Mouse (Mus musculus) ovary, postnatal 10 days (tissue): ENCODE data around the gene Pigz.
A peak's percentile ranks its signal among the peaks of the same experiment; 100 is the strongest.
"Not testable (repeated sequence)": the region's sequence is repeated elsewhere in the genome, so short reads cannot be mapped to it uniquely, and the experiment has no call there.

Experiments
- DNase-seq: peaks from one replicate; pipeline ENCODE4 v3.0.0; 2022; ENCODE audit warnings: low spot score

Pigz gene

DNA sequence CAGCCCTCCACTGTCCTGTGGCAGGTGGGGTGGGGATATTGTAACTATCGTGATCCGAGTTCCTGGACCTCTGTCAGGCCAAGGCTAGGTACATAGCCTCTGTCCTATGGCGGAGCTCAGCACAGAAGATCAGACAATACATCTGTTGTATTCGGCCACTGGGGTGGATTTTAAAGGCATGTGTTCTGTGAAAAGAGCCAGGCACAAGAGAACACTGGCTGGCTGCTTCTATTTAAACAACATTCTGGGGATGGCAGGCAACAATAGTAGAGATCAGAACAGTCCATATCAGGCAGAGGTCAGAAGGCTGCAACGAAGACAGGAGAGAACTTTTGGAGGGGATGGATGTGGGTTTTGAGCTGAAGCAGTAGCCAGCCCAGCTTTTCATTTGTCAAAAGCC is 1.4 kb upstream of the Pigz start:
- DNase-seq: no peak

DNA sequence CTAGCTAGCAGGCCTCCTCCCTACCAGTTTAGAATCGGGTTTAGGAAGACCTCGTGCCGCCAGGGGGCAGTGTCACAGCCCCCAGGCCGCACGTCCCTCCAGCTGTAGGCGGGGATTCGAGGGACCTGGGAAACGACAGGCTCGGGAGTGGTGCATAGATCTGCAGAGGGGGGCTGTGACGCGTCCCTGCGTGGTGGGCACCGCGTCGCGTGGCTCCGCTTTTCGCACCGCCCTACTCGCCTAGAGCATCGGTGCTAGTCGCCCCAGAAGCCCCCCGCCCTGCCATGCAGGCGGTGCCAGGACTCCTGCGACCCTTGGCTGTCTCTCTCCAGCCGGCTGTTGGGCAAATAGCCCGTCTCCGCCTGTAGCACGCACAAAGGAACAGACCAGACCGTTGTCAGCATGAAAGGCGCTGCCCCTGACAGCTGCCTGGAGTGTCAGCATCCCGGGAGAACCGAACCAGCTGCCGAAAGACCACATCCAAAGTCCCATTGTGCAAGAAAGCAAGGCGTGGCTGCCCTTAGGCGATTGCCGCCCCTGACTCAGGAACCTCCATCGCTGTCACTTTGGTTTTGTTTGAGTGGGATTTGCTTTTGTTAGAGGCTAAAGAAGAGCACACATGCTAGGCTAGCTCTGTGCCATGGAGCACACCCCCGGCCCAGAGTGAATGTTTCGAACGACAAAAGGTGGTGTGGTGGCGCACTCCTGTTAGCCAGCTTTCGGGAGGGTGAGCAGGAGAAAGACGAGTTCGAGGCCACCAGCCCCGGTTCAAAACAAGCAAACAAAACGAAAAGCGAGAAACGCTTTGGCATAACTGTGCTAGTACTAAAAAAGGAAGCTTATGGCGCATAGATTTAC is 582 bp upstream of the Pigz start:
- DNase-seq: peak; percentile 51

DNA sequence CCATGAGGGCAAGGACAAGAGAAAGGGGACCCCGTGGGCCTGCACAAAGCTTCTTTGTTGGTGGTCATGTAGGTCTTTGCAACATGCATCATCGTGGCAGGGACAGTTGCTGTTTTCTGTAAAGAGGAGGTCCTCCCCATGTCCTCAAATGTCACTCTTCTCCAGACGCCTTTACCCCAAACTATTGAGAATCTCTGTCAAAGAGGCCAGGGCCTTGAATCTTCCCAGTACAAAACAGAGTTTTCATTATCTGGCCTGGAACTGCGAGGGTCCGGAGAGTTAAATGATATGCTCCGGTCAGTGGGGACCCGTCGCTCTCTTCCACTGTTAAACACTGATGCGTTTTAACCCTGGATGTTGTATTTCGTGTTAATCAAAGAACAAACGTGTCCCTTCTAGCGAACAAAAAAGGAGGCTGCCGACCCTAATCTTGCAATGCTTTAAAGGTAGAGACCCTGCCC is 929 bp downstream of the Pigz start:
- no peak for DNase-seq

DNA sequence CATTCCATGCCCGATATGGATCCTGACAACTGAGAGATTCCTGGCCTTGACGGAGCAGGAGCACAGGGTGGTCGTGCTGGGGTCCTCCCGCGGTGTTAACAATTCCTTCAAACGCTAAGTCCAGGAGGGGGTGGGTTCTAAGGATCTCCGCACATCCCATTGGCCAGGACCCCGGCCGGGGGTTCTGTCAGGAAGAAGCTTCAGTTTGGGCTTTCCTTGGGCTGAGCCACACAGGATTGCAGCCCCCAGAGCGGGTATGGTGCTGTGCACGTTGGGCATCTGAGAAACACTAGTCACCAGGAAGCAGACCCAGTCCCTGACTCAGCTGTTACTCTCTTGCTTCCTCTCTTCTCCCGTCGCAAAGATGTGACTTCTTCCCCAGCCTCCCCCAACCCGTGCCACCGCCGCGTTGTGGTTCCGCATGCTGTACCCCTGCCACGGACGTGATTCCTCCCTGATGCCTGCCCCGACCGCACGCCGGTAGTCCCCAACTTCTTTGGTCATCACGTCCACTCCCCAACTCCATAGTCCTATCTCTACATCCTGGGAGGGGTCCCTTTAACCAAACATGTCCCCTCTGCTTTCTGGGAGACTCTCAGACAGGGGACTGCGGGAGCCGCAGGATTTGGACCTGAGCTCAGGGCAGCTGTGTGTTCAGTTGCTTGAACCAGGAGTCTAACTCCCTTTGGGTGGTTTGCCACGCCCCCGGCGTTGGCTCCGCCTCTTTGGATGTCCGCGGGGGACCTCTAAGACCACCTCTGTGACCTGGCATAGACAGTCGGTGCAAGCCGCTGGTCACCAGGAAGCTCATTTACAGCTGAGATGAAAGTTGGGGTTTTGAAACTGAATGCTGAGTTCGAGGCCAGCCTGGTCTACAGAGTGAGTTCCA is 1.7 kb downstream of the Pigz start:
- DNase-seq: no peak

DNA sequence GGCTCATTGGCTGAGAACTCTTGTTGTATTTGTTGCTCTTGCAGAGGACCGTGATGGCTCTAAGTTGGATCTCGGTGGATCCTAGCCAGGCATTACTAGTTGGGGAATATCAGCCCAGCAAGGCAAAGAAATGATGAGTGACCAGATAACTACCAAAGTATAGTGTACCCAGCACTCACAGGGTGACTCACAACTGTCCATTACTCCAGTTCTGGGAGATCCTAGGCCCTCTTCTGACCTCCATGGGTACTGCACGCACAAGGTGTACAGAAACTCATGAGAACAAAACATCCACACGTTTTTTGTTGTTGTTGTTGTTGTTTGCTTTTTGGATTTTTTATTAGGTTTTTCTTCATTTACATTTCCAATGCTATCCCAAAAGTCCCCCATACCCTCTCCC is 2.9 kb downstream of the Pigz start:
- no peak for DNase-seq

DNA sequence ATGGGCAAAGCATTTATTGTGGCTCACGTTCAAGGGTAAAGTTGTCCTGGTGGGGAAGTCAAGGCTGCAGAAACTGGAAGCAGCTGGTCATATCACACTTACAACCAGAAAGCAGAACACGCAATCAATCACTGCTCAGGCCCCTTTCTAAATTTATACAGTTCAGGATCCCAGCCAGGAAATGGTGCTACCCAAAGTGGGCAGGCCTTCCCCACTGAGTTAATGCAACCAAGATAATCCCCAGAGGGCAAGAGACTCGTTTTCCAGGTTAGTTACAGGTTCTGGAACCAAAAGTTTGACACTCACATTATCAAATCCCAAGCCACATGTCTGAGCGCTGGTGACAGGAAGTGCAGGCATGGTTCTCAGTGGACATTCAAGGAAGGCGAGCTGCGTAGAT is 5.2 kb downstream of the Pigz start:
- no peak for DNase-seq

DNA sequence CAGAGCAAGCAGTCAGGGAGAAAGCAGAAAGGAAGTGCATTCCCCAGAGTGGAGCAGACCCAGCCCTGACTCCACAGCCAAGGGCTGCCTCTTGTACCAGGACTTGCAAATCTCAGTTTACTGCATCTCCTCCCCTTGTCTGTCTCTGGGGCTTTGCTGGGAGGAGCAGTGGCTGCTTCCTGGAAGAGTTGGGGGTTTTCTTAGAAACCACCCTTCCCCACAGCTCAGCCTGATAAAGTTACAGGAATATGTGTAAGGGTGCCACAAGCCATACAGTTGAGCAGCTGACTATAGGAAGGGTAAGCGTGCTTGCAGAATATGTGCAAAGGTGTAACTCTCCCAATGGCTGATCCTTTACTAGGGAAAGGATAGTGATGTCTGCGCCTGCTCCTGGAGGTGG is 6.9 kb downstream of the Pigz start:
- DNase-seq: no peak

DNA sequence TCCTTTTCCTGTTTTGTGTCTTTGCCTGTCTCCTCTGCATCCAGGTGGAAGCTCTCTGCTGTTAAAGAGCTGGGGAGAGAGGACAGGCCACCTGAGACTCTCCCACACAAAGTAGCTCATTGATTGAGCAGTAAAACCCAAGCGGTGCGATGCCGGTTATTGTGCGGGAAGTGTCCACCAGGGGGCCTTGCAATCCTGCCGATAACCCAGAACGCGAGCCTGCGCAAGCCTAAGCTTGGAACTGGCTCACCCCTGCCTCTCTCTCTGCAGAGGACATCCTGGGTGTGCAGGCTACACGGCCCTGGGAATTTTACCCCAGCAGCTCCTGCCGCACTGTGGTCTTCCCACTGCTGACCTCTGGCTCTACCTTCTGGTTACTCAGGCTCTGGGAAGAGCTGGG is 10.3 kb downstream of the Pigz start:
- peak; percentile 39 for DNase-seq

DNA sequence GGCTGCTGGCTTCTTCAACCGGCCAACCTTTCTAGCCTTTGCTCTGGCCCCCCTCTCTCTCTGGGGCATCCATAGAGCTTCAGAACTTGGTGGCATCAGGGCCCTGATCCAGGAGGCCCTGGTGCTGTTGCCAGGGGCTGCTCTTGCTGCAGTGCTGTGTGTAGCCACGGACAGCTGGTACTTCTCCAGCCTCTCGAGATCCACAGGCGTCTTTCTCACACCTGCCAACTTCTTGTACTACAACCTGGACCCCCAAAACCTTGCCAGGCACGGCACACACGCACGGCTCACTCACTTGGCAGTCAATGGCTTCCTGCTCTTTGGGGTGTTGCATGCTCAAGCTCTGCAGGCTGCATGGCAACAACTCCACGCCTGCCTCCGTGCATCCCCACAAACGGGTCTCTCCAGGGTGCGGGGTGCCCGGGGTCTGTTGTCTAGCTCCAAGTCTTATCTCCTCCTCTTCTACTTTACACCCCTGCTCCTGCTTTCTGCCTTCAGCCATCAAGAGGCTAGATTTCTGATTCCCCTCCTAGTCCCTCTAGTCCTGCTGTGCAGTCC is 11.1 kb downstream of the Pigz start:
- DNase-seq: no peak

DNA sequence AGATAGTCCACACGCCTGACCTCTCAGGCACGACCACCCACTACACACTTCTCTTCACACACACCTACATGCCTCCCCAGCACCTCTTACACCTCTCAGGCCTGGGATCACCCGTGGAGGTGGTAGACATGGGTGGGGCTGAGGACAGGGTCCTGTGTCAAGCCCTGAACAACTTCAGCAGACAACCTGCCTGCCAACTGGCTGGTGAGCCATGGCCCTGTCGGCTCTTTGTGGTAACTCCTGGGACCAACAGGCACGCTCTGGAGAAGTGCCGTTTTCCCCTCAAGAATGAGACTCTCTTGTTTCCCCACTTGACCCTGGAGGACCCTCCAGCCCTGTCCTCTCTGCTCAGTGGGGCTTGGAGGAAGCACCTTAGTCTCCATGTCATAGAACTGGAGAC is 11.7 kb downstream of the Pigz start:
- DNase-seq: no peak

DNA sequence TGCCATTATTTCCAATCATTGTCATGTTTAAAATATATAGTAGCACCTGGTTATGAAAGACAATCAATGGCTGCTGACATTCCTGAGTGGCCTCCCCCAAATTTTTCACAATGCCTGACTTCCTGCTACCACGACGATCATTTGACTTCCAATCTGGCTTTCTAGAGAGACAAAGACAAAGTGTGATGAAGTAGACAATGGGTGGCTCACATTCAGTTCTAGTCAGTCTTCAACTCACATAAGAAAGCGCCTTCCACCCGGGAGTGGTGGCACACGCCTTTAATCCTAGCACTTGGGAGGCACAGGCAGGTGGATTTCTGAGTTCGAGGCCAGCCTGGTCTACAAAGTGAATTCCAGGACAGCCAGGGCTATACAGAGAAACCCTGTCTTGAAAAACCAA is 12.3 kb downstream of the Pigz start:
- DNase-seq: not testable (repeated sequence)

DNA sequence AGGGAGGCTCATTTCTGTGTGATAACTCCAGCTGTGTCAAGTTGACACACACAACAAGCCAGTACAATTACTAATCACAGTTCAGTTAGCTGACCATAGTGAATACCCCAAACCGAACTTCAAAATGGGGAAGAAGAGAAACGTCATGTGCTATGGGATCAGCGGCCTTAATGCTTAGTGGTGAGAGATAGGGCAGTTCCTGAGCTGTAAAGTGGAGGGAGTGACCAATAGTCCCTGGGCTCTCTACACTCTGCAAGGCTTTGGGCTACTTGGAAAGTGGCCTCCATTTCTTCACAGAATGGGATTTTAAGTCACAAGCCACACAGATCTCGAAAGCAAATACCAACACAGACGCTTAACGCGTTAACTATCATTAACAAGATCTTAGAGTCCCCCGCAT is 13.7 kb downstream of the Pigz start:
- no peak for DNase-seq

DNA sequence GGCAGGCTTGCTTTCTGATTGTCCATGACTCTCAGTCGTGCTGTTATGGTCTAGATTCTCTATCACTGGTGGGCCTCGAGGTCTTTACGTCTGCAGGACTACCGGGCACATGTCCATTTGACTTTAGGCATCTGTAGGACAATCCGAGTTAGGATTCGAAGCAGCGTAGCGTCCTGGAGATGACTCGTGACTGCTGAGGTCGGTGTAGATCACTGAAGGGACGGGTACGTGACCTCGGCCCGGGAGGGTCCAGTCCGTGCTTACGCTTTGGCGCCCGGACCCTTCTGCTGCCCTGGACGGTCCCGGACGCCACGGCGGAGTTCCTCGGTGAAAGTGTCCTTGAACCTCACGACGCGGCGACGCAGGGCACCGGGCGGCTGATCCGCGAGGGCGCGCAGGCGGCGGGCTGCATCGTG is 14.3 kb downstream of the Pigz start:
- DNase-seq: peak; percentile 9

DNA sequence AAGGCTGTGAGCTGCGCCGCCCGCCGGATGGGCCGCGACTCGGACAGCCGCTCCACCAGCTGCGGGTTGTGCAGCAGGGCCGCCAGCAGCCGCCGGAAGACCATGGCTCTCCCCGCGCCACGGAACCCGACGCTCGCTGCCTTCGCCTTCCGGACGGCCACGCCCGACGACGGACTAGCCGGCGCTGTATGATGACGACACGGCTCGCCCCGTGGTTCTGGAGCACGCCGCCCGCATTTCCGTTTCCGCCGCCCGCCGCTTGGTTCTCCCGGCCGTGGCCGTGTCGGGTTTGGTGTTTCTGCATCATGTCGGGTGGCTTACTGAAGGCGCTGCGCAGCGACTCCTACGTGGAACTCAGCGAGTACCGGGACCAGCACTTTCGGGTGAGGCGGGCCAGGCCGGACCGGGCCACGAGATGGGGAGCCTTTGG is 14.7 kb downstream of the Pigz start, which contains the start of the genes 0610012G03Rik and Ncbp2:
Gene 0610012G03Rik (minus strand): TSS at position 150 of the 430 bp plus-strand sequence.
Gene Ncbp2 (plus strand): TSS at position 169 of the 430 bp plus-strand sequence.
- peak; percentile 89 for DNase-seq

DNA sequence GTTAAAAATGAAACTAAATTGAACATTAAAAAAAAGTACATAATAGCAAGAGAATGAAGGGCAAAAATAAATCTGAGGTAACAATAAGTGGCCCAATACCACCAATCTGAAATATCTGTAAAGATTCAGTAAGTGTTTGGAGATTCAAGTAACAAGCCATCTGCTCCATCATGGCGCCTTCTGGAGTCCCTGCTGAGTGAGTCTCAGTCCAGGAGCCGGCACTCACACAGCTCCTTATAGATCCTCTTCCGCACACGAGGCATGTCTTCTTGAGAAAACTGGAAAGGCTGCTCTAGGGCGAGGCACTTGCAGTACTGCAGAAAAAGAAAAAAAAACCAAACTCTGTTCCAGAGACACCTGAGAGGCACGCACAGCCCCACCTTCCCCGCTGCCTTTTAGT is 29.6 kb downstream of the Pigz start:
- no peak for DNase-seq

DNA sequence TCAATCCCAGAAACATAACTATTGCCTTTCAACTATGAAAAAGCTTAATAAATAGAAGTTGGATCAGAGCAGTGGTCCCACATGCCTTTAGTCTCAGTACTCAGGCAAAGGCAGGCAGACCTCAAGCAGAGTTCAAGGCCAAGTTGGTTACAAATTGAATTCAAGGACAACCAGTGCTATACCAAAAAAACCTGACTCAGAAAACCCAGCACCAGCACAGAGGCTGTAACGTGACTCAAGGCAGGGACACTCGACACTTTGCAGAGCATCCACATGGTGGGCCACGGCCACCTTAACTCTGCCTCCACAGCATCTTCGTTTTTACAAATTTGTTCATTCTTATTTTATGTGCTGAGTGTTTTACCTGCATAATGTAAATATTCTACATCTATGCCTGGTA is 41.6 kb downstream of the Pigz start:
- DNase-seq: no peak

DNA sequence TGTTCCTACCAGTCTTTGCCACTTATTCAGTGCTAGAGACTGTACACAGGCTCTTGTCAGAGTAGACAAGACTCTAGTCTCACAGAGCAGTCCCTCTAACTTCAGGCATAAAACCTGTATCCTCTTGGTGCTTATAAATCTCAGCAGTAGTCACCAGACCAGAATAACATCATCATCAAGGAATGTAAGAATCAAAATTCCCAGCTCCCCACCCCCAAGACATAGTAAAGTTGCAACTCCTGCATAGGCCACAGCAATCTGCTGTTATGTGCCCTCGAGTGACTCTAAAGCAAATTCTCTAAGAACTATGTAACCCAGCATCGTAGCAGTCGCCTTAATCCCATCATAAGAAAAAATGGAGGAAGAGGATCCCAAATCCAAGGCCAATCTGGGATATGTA is 45.9 kb downstream of the Pigz start:
- DNase-seq: no peak

DNA sequence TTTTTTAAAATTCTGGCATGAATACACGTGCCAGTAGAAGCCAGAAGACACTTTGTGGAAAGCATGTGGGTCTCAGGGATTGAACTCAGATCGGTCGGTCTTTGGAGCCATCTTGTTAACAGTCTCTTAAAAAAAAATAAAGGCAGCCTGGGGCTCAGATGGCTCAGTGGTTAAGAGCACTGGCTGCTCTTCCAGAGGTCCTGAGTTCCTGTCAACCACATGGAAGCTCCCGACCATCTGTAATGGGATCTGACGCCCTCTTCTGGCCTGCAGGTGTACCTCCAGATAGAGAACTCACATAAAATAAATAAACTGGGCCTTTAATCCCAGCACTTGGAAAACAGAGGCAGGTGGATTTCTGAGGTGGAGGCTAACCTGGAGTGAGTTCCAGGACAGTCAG is 47.3 kb downstream of the Pigz start:
- no peak for DNase-seq

DNA sequence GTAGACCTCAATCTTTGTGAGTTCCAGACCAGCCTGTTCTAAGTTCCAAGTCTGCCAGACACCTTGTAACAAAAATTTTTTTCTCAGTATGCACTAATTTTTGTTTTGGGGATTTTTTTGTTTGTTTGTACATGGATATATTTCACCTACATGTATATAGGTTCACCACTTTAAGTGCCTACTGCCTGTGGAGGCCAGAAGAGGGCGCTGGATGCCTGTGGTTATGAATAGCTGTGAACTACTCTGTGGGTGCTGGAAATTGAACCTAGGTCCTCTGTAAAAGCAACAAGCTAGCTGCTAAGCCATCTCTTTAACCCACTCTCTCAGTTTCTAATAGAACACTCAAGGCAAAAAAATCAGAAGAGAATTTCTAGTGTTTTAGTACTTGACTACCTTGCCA is 58.4 kb downstream of the Pigz start:
- DNase-seq: no peak

DNA sequence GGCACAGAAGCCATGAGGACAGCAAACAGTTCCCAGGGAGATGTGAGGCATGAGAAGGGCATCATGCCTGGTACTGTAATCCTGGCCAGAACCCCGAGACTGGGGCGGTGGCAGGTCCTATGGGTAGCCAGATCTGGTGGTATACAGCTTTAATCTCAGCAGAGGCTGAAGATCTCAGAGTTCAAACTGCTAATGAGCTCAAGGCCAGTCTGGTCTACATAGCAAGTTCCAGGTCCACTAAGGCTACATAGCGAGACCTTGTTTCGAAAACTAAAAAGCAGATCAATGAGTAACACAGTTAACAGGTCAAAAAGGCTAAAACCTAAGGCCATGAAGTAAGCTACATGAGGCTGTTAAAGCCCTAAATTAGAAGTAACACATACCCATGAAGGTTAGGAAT is 59.5 kb downstream of the Pigz start:
- DNase-seq: no peak

DNA sequence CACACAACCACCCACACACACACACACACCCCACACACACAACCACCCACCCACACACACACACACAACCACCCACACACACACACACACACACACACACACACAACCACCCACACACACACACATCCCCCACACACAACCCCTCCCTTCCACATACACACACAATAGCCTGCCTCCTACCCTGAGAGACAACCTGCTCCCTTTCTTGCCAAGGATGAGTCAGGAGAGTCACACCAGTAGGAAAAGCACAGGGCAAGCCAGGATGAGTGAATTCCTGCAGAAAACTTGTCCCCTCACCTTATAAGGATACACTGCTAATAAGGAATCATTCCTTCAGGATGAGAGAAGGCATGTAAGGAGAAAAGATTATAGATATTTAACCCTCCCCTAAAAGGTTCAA is 60.3 kb downstream of the Pigz start:
- no peak for DNase-seq
